Mouse (Mus musculus) ES-E14 (cell line): ENCODE results near the gene Hsp90ab1.

Experiments
- HCFC1 ChIP-seq: IDR thresholded peaks from 2 replicates; pipeline ENCODE4 v1.6.1; 2012; ENCODE audit warnings: low read length, inconsistent platforms, borderline replicate concordance; ENCODE audit not compliant: insufficient read depth
- MAFK ChIP-seq: IDR thresholded peaks from 2 replicates; pipeline ENCODE4 v1.6.1; 2014; ENCODE audit warnings: mild to moderate bottlenecking, low read depth, low read length, inconsistent platforms; ENCODE audit not compliant: insufficient read depth

DNA sequence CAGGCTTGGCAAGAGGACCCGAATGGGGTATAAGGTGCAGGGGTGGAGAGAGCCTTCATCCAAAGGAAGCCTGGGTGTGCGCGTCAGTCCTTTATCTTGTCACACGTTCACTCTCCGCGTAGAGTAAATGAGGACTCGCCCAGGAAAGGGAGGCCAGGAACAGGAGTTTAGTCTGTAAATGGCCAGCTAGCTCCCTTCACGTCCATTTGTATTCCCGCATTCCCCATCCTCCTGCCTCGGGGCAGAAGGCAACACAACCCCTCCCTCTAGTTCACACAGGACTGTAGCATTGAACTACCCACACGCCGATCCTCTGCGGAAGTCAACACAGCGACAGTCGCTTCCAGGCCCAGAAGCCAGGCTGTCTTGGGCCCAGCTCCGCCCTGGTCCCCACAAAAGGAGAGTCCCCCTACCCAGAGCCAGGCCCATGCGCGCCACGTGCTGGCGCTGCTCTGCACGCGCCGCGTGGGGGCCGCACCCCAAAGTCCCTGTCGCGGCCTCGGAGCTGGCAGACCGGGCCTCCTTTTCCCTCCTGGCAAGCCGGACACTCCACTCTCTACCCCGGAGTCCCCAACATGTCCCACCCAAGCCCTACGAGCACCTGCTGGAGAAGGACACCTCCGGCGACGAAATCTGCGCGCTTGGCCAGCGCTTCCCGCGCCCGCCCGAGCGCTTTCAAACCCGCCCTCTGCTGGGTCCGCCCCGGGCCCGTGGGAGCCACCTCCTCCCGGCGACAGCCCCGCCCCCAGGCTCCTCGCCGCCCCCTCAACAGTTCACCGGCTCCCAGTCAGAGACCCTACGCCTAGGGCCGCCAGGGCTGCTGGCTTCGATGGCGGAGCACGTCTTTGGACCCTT lies 22.0 kb upstream of the Hsp90ab1 start:
- no peak for TF ChIP-seq HCFC1
- TF ChIP-seq MAFK, result no peak
